Mouse (Mus musculus): ENCODE results near the gene Bmper. TPM values are rescaled to one million over a fixed set of nuclear protein-coding genes. Genes with fewer than 3 reads are reported as not detected.
A peak's percentile ranks its signal among the peaks of the same experiment; 100 is the strongest.

Bmper gene
- 7.8 and 9.2 TPM in 2 replicates for polyA plus RNA-seq (2015; fragmentation: Nextera tagmentation; extraction: Ambion mirVana)

DNA sequence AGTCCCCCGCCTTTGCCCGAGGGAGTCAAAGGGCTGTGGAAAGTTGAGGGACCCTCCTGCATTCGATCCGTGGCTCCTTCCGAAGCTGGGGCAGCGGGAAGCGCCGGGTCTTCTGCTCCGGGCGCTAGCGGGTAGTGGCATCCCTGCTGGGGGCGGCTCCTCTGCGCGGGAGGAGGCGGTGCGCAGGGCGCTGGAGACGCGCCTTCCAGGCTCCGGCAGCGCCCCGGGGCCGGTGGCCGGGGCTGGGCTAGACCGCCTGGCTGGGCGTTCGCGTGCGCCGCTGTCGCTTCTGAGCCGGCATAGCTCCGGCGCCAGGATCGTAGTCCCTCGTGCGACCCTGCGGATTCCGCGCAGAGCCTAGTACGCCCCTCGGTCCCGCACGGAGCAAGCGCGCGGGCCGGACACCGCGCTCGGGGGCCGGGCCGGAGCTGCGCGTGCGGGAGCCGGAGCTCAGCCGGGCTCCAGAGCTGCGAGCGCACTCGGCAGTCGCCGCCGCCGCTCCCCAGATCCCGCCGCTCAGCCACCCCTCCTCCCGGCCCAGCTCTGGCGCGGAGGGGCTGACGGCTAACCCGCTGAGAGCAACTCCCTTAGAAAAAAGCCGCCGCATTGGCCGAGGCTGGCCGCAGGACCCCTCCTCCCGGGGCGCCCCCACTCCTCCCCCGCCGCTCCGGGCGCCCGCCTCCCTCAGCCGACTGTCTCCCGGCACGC is at the start of gene Bmper:
TSS of gene Bmper (plus strand) at position 236 of the 708 bp plus-strand sequence.
- no peaks in the 10 kb centered on the region for H3K36me3 ChIP-seq
- peak within 1 kb of the TSS; percentile 71 for H3K9ac ChIP-seq
- peaks cover 9% of the 10 kb centered on the region for H3K4me1 ChIP-seq (replicated peaks)
- H3K4me2 ChIP-seq: peak within 1 kb of the TSS; percentile 89
- H3K27me3 ChIP-seq: peaks cover 31% of the 10 kb centered on the region; the same call in 1 of the 2 replicates
- H3K27ac ChIP-seq: peak within 1 kb of the TSS; percentile 68
- H3K4me3 ChIP-seq: peak within 1 kb of the TSS; percentile 74
- peak; percentile 78 for ATAC-seq (replicated peaks; ENCODE audit: insufficient number of reproducible peaks, insufficient read depth, low FRiP score, low read depth)
- no peaks in the 10 kb centered on the region for H3K9me3 ChIP-seq (replicated peaks)
- under 1% methylated on average over 86 of the region's 86 CpGs for WGBS

DNA sequence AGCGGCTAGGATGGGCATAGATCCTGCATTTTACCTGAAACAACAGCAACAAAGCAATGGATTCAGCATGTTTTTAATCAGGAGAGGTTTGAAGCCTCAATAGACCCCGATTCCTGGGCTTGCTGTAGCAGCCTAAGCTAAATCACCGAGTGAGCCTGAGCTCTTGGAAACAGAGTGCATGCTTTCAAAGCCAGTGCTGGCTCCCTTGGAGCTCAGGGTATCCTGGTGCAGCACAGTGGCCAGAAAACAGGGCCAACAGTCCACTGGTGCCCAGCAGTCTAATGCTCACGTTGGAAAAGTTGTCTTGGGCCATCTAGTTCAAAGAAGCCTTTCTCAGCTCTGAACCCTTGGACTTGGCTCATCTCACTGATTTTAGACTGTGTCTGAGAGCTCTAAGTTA is 45.4 kb upstream of the Bmper start:
- ATAC-seq (replicated peaks; ENCODE audit: insufficient number of reproducible peaks, insufficient read depth, low FRiP score, low read depth): no peak
- no peak overlapping the region for H3K4me2 ChIP-seq
- no peak overlapping the region for H3K9ac ChIP-seq
- H3K36me3 ChIP-seq: no peaks in the 10 kb centered on the region
- H3K27ac ChIP-seq: no peak overlapping the region
- H3K27me3 ChIP-seq: no peaks in the 10 kb centered on the region
- no peak overlapping the region for H3K4me3 ChIP-seq
- no peaks in the 10 kb centered on the region for H3K9me3 ChIP-seq (replicated peaks)
- WGBS: 82% methylated on average over 4 of the region's 4 CpGs
- no peaks in the 10 kb centered on the region for H3K4me1 ChIP-seq (replicated peaks)

DNA sequence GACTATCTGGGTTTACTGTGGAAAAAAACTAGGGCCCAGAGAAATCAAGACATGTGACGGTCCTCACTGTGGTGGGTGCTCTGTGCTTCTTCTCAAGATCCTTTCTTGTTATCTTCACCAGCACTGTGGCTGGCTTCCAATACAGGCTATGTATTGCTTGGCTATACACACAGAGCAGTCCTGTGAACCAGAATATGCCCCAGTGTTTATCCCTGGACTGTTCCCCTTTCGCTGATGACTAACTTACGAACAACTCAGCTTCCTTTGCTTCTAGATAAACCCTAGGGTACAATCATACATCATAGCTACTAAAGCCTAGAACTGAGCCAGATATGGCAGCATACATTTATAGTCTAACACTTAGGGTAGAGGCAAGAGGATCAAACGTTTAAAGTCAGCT is 35.7 kb upstream of the Bmper start:
- no peaks in the 10 kb centered on the region for H3K36me3 ChIP-seq
- H3K4me2 ChIP-seq: no peak overlapping the region
- no peak overlapping the region for H3K4me3 ChIP-seq
- ATAC-seq (replicated peaks; ENCODE audit: insufficient number of reproducible peaks, insufficient read depth, low FRiP score, low read depth): no peak
- no peak overlapping the region for H3K9ac ChIP-seq
- H3K9me3 ChIP-seq (replicated peaks): no peaks in the 10 kb centered on the region
- H3K27me3 ChIP-seq: no peaks in the 10 kb centered on the region
- H3K4me1 ChIP-seq (replicated peaks): peaks cover 2% of the 10 kb centered on the region; the same call in 1 of the 2 replicates
- 43% methylated on average over 4 of the region's 4 CpGs for WGBS
- no peak overlapping the region for H3K27ac ChIP-seq

DNA sequence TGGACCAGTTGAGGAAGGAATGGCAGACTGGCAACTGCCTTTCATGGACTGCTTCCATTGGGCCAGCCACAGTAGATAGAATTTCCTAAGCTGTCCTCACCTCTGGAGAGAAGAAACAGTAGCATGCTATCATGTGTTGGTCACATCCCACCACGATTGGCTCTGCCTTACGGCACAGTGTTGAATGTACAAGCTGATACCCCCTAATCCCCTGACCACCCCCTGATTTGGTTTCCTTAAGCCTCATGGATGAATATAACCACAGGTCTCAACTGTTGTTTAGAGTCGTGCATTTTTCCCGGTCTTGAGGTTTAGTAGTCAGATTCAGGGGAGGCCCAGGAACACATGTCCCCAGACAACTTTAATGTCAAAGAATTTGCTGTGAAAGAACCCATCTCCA is 34.7 kb upstream of the Bmper start:
- WGBS: 44% methylated on average over 4 of the region's 4 CpGs
- Histone ChIP-seq H3K4me1 (replicated peaks) (peaks cover 2% of the 10 kb centered on the region; the same call in 1 of the 2 replicates), H3K27ac (no peak overlapping the region), H3K9me3 (replicated peaks) (no peaks in the 10 kb centered on the region), H3K36me3 (no peaks in the 10 kb centered on the region), H3K4me2 (no peak overlapping the region), H3K9ac (no peak overlapping the region), H3K4me3 (no peak overlapping the region), H3K27me3 (no peaks in the 10 kb centered on the region)
- ATAC-seq (replicated peaks; ENCODE audit: insufficient number of reproducible peaks, insufficient read depth, low FRiP score, low read depth): no peak

DNA sequence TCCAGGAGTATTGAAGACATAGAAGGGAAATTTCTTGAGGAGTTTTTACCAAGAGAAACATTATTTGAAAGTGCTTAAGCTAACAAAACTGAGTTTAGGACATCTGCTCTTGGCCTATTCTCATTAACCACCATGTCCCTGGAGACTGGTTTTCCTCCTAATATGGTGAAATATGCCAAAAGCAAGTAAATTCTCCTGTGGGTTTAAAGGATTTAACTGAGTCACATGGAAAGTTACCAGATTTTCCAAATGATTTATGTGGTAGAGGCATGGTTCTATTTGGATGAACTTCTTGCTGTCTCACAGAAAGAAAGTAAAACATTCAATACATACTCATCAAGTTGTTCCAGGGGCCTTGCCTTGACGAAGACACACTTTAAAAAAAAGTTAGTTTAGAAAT is 31.9 kb upstream of the Bmper start:
- no peaks in the 10 kb centered on the region for H3K27me3 ChIP-seq
- ATAC-seq (replicated peaks; ENCODE audit: insufficient number of reproducible peaks, insufficient read depth, low FRiP score, low read depth): no peak
- peaks cover 2% of the 10 kb centered on the region; the same call in 1 of the 2 replicates for H3K4me1 ChIP-seq (replicated peaks)
- 47% methylated on average over 1 of the region's 1 CpGs for WGBS
- H3K9me3 ChIP-seq (replicated peaks): no peaks in the 10 kb centered on the region
- H3K36me3 ChIP-seq: no peaks in the 10 kb centered on the region
- H3K4me3 ChIP-seq: no peak overlapping the region
- no peak overlapping the region for H3K9ac ChIP-seq
- H3K4me2 ChIP-seq: no peak overlapping the region
- no peak overlapping the region for H3K27ac ChIP-seq

DNA sequence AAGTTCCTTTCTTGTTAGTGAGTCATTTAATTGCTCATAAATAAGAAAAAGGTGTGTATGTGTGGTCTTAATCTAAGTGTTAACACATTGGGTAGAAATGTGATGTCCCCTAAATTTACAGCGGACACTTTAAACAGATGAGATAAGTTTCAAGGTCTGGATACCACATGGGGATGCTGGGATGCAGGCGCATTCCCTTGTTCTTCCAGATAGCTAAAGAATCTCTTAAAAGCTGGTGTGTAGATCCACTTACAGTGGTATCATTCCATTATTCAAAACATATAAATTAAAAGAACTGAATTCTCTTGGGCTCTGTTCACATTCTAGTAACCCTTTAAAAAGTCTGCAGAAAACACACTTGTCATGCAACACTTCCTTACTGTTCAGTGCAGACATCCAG is 31.4 kb upstream of the Bmper start:
- Histone ChIP-seq H3K9me3 (replicated peaks) (no peaks in the 10 kb centered on the region), H3K27ac (no peak overlapping the region), H3K9ac (no peak overlapping the region), H3K4me3 (no peak overlapping the region), H3K4me1 (replicated peaks) (peaks cover 2% of the 10 kb centered on the region; the same call in 1 of the 2 replicates), H3K4me2 (no peak overlapping the region), H3K27me3 (no peaks in the 10 kb centered on the region), H3K36me3 (no peaks in the 10 kb centered on the region)
- 46% methylated on average over 2 of the region's 2 CpGs for WGBS
- no peak for ATAC-seq (replicated peaks; ENCODE audit: insufficient number of reproducible peaks, insufficient read depth, low FRiP score, low read depth)

DNA sequence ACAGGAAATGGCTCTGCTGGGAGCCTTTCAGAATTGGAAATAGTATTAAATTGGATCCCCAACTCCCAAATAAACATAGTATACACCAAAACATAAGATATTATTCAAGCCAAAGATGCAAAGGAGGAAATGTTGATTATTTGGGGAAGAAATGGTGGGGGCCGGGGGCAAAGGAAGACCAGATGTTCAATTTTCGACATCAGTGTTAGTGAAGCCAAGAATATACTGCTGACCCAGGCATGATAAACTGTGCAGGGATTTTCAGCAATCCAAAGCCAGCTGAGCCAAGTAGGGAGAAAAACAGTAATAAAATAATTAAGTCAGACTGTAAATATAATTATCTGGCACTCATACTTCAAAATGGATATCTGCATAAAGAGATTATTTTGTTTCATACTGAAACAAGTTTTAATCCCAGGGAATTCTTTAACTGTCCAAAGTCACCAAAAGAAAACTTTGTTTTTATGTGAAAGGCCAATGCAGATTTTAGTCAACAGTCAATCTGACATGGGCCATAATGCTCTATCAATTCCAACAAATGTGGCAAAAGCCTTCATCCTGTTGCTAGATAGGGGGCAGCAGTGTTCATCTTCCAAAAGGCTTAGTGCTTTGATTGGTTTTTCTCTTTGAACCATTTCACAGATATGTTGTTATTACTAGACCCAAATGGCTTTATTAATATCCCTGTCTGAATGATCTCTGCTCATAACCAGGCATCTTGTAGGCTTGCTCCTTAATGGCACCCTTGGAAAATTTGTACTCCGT is 30.1 kb upstream of the Bmper start:
- Histone ChIP-seq H3K27me3 (no peaks in the 10 kb centered on the region), H3K27ac (no peak overlapping the region)
- ATAC-seq (replicated peaks; ENCODE audit: insufficient number of reproducible peaks, insufficient read depth, low FRiP score, low read depth): no peak

DNA sequence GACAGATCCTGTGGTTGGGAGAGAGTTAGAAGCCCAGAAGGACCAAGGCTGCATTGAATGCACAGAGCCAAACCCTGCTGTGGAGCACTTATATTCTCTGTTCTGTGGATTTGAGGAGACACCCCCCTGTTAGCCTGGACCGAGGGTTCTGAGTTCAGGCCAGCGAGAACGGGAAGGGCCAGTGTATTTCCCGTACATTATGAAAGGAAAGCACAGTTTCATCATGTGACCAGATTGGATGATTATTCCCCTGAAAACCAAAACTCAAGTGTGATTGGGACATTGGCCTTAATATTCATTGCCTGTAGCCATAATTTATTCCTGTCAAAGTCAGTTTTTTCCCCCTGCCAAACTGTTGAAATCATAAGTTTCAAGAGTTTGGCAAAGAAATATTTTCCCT is 23.9 kb upstream of the Bmper start:
- 95% methylated on average over 4 of the region's 4 CpGs for WGBS
- H3K4me3 ChIP-seq: no peak overlapping the region
- no peak for ATAC-seq (replicated peaks; ENCODE audit: insufficient number of reproducible peaks, insufficient read depth, low FRiP score, low read depth)
- H3K36me3 ChIP-seq: no peaks in the 10 kb centered on the region
- no peaks in the 10 kb centered on the region for H3K9me3 ChIP-seq (replicated peaks)
- no peaks in the 10 kb centered on the region for H3K4me1 ChIP-seq (replicated peaks)
- H3K27ac ChIP-seq: no peak overlapping the region
- H3K9ac ChIP-seq: no peak overlapping the region
- peaks cover 5% of the 10 kb centered on the region; the same call in 1 of the 2 replicates for H3K27me3 ChIP-seq
- no peak overlapping the region for H3K4me2 ChIP-seq

More for the DNA sequence above, 30.1 kb upstream of the Bmper start:
- Histone ChIP-seq H3K36me3 (no peaks in the 10 kb centered on the region), H3K9me3 (replicated peaks) (no peaks in the 10 kb centered on the region), H3K4me2 (no peak overlapping the region), H3K9ac (no peak overlapping the region), H3K4me1 (replicated peaks) (0 out of 2 replicates have a peak, but pooled peaks cover 2% of the 10 kb centered on the region), H3K4me3 (no peak overlapping the region)
- 80% methylated on average over 3 of the region's 3 CpGs for WGBS

DNA sequence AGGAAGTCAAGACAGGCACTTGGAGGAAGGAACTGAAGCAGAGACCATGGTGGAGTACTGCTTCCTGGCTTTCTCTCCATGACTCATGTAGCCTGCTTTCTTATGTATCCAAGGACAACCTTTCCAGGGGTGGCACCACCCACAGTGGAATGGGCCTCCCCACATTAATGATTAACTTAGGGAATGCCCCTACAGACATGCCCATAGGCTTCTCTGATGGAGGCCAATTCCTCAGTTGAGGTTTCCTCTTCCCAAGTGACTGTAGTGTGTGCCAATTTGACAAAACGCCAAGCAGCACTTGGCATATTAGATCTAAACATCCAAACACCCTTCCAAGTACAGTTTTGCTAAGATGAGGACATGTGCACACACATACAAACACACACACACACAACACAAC is 23.0 kb upstream of the Bmper start:
- no peak for ATAC-seq (replicated peaks; ENCODE audit: insufficient number of reproducible peaks, insufficient read depth, low FRiP score, low read depth)

DNA sequence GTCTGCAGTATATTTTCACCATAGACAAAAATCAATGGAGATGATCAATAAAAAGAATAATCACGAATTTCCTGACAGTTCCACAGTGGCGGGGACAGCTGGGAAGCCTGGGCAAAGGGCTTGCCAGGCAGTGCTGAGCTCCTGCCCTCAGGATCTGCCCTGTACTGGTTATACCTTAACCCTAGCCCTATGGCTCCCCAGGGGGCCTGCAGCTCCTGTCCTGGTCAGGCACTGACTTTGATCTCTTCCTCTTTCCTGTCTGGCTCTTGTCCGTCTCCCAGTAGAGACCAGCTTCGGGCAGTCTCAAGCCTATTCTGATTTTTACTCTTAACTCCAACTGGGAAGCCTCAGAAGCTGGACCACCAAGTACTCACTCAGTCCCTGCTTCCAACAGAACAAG is 22.0 kb upstream of the Bmper start:
- 77% methylated on average over 4 of the region's 4 CpGs for WGBS
- Histone ChIP-seq H3K4me2 (no peak overlapping the region), H3K36me3 (no peaks in the 10 kb centered on the region), H3K27me3 (peaks cover 5% of the 10 kb centered on the region; the same call in 1 of the 2 replicates), H3K4me3 (no peak overlapping the region), H3K9me3 (replicated peaks) (no peaks in the 10 kb centered on the region), H3K4me1 (replicated peaks) (peaks cover 6% of the 10 kb centered on the region), H3K27ac (no peak overlapping the region), H3K9ac (no peak overlapping the region)
- ATAC-seq (replicated peaks; ENCODE audit: insufficient number of reproducible peaks, insufficient read depth, low FRiP score, low read depth): no peak

More for the DNA sequence above, 23.0 kb upstream of the Bmper start:
- H3K27ac ChIP-seq: no peak overlapping the region
- peaks cover 6% of the 10 kb centered on the region for H3K4me1 ChIP-seq (replicated peaks)
- H3K36me3 ChIP-seq: no peaks in the 10 kb centered on the region
- no peak overlapping the region for H3K4me3 ChIP-seq
- WGBS: 62% methylated on average over 1 of the region's 1 CpGs
- H3K9ac ChIP-seq: no peak overlapping the region
- H3K4me2 ChIP-seq: no peak overlapping the region
- H3K9me3 ChIP-seq (replicated peaks): no peaks in the 10 kb centered on the region
- H3K27me3 ChIP-seq: peaks cover 5% of the 10 kb centered on the region; the same call in 1 of the 2 replicates

DNA sequence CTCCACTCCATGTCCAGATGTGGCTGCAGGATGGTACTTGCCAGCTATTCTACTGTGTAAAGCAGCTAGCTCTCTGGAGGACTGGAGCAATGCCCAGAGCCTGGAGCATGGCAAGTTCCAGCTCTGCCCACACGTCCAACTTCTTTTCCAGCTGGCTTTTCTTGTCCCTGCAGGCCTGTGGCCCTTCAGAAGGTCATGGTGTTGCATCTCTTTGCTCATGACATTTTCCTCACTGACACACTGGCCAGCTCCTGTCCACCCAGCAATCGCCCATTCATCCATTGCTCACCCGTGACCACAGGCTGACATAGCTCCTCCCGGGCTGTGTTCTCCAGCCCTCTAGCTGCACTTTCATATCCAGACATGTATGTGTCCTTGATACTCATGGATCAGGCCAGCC is 20.4 kb upstream of the Bmper start:
- Histone ChIP-seq H3K9ac (no peak overlapping the region), H3K36me3 (no peaks in the 10 kb centered on the region), H3K27me3 (peaks cover 5% of the 10 kb centered on the region; the same call in 1 of the 2 replicates), H3K9me3 (replicated peaks) (no peaks in the 10 kb centered on the region), H3K27ac (no peak overlapping the region), H3K4me1 (replicated peaks) (peaks cover 6% of the 10 kb centered on the region), H3K4me3 (no peak overlapping the region), H3K4me2 (no peak overlapping the region)
- 82% methylated on average over 4 of the region's 4 CpGs for WGBS
- no peak for ATAC-seq (replicated peaks; ENCODE audit: insufficient number of reproducible peaks, insufficient read depth, low FRiP score, low read depth)
